Mouse (Mus musculus): ENCODE measurements around the gene Ankrd53. TPM values are rescaled to one million over a fixed set of nuclear protein-coding genes. Genes with fewer than 3 reads are reported as not detected.

Ankrd53 gene
- polyA plus RNA-seq, 1 experiment from 2014 or later, result 0.10 TPM

DNA sequence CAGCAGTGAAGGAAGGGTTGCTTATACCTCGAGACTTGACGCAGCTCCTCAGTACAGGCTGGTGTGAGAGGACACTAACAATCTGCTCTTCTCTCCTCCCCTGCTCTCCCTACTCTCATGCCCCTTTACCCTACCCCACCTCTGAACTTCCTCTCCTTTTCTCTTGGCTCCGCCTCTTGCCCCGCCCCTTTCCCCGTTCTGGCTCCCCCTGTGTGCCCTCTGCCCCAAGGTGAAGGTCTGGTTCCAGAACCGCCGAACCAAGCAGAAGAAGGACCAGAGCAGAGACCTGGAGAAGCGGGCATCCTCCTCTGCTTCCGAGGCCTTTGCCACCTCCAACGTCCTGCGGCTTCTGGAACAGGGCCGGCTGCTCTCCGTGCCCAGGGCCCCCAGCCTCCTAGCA, 25.1 kb upstream of the Ankrd53 start:
- ATAC-seq (replicated peaks; ENCODE audit: insufficient number of reproducible peaks, insufficient read depth, low FRiP score, low read depth), result no peak
- 34% methylated on average over 12 of the region's 13 CpGs for WGBS
- Histone ChIP-seq H3K27ac (no peak overlapping the region), H3K9ac (no peak overlapping the region), H3K9me3 (replicated peaks) (no peaks in the 10 kb centered on the region), H3K4me2 (no peak overlapping the region), H3K4me1 (replicated peaks) (no peaks in the 10 kb centered on the region), H3K36me3 (no peaks in the 10 kb centered on the region), H3K27me3 (peaks cover 38% of the 10 kb centered on the region), H3K4me3 (no peak overlapping the region)

DNA sequence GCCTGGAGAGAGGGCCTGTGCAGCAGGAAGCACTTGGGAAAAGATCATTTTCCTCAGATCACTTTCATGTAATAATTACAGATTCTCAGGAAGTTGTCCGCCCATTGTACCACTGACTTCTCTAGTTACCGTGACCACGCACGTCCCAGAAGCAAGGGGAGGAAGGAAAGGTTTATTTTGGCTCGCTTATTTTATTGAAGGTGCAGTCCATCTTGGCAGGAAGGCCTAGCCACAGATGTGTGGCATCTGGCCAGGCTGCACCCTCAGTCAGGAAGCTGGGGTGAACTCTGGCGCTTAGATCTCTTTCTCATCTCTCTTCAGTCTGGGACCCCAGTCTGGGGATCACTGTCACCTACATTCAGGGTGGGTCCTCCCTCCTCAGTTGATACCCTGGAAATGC, 23.8 kb upstream of the Ankrd53 start:
- H3K4me3 ChIP-seq, result no peak overlapping the region
- no peak for ATAC-seq (replicated peaks; ENCODE audit: insufficient number of reproducible peaks, insufficient read depth, low FRiP score, low read depth)
- H3K27me3 ChIP-seq, result peaks cover 37% of the 10 kb centered on the region
- H3K4me1 ChIP-seq (replicated peaks), result no peaks in the 10 kb centered on the region
- H3K9me3 ChIP-seq (replicated peaks), result no peaks in the 10 kb centered on the region
- H3K36me3 ChIP-seq, result no peaks in the 10 kb centered on the region
- WGBS, result 63% methylated on average over 6 of the region's 6 CpGs
- H3K27ac ChIP-seq, result no peak overlapping the region
- H3K4me2 ChIP-seq, result no peak overlapping the region
- no peak overlapping the region for H3K9ac ChIP-seq

DNA sequence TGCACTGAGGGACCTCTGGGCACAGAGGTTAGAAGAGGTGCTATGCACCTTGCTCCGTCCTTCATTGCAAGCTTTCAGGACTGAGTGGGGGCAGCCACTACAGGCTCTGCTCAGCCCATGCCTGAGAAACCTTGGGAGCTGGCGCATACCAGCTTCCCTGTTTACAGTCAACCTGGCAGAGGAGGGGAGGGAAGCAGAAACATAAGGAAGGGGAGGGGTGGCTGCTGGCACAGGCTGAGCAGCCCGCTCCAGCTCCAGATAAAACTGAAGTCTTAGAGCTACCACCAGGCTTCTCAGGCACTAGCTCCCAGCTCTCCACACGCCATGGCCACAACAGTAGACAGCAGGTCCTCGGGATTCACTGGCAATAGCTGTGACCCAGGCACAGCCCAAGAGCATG, 19.7 kb upstream of the Ankrd53 start, which contains the start of gene Atp6v1b1:
Gene Atp6v1b1 (plus strand): TSS at position 230 of the 400 bp plus-strand sequence.
- H3K27me3 ChIP-seq, result peaks cover 46% of the 10 kb centered on the region
- no peaks in the 10 kb centered on the region for H3K36me3 ChIP-seq
- H3K9me3 ChIP-seq (replicated peaks), result no peaks in the 10 kb centered on the region
- no peak within 1 kb of the TSS for H3K9ac ChIP-seq
- H3K27ac ChIP-seq, result no peak within 1 kb of the TSS
- no peak for ATAC-seq (replicated peaks; ENCODE audit: insufficient number of reproducible peaks, insufficient read depth, low FRiP score, low read depth)
- no peak within 1 kb of the TSS for H3K4me2 ChIP-seq
- WGBS, result 40% methylated on average over 5 of the region's 5 CpGs
- no peaks in the 10 kb centered on the region for H3K4me1 ChIP-seq (replicated peaks)
- H3K4me3 ChIP-seq, result no peak within 1 kb of the TSS

DNA sequence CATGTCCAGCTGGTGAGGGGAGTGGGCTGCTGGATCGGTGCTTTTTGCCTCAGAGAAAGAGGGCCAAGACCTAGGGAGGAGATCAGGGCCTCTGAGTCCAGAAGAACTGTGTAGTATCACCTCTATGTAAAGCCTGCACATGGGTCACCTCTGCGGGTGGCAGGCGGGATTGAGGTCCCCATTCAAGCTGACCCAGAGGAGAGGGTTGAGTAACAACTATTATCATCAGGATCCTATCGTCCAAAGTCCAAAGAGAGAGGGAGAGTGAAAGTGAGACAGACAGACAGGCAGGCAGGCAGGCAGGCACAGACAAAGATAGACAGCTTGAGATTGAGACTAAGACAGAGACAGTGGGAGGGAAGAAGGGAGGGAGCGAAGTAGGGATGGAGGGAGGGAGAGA, 19.2 kb upstream of the Ankrd53 start:
- peaks cover 46% of the 10 kb centered on the region for H3K27me3 ChIP-seq
- no peaks in the 10 kb centered on the region for H3K36me3 ChIP-seq
- no peak overlapping the region for H3K4me3 ChIP-seq
- no peak for ATAC-seq (replicated peaks; ENCODE audit: insufficient number of reproducible peaks, insufficient read depth, low FRiP score, low read depth)
- 67% methylated on average over 5 of the region's 5 CpGs for WGBS
- no peaks in the 10 kb centered on the region for H3K4me1 ChIP-seq (replicated peaks)
- H3K9ac ChIP-seq, result no peak overlapping the region
- H3K9me3 ChIP-seq (replicated peaks), result no peaks in the 10 kb centered on the region
- H3K27ac ChIP-seq, result no peak overlapping the region
- no peak overlapping the region for H3K4me2 ChIP-seq

DNA sequence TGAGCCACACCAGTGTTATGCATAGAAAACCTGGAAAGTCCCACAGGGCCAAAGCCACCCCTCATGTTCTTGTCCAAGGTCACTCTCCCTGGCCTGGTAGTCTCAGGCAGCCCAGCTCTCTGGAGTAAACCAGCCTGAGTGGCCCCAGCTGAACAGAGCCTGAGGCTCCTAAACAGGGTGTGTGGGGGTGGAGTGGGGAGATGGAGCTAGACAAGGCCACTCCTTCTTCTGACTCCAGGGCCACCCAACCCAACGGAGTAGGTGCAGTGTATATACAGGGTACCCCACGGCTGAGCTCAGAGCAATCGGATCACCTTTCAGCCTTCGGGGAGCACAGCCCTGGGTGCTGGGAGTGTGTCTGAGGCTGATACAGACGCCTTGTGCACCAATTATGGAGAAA, 18.3 kb upstream of the Ankrd53 start:
- no peak for ATAC-seq (replicated peaks; ENCODE audit: insufficient number of reproducible peaks, insufficient read depth, low FRiP score, low read depth)
- Histone ChIP-seq H3K36me3 (no peaks in the 10 kb centered on the region), H3K4me3 (no peak overlapping the region), H3K9ac (no peak overlapping the region), H3K27me3 (peaks cover 53% of the 10 kb centered on the region), H3K4me1 (replicated peaks) (no peaks in the 10 kb centered on the region), H3K4me2 (no peak overlapping the region), H3K9me3 (replicated peaks) (no peaks in the 10 kb centered on the region), H3K27ac (no peak overlapping the region)
- 62% methylated on average over 5 of the region's 5 CpGs for WGBS

DNA sequence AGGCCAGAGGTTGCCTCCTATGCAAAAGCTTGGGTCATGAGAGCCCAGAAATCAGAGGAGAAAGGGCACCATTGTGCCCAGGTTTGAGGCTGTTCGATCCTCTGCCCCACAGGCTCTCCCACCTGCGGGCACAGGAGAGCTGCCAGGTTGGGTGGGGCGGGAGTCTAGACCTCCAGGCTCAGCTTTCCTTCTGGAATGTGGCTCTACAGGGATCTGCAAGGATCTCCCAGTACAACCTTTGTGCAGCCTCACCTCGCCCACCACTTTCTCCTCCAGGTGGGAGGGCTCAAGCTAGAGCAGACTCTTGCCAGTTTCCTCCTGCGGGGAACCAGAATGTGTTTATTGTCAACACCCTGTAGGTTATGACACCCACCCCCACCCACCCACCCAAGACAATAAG, 17.9 kb upstream of the Ankrd53 start:
- H3K9me3 ChIP-seq (replicated peaks), result no peaks in the 10 kb centered on the region
- no peak for ATAC-seq (replicated peaks; ENCODE audit: insufficient number of reproducible peaks, insufficient read depth, low FRiP score, low read depth)
- H3K9ac ChIP-seq, result no peak overlapping the region
- no peaks in the 10 kb centered on the region for H3K36me3 ChIP-seq
- H3K27me3 ChIP-seq, result peaks cover 55% of the 10 kb centered on the region
- H3K4me3 ChIP-seq, result no peak overlapping the region
- H3K27ac ChIP-seq, result no peak overlapping the region
- no peak overlapping the region for H3K4me2 ChIP-seq
- no peaks in the 10 kb centered on the region for H3K4me1 ChIP-seq (replicated peaks)
- WGBS, result 66% methylated on average over 5 of the region's 5 CpGs

DNA sequence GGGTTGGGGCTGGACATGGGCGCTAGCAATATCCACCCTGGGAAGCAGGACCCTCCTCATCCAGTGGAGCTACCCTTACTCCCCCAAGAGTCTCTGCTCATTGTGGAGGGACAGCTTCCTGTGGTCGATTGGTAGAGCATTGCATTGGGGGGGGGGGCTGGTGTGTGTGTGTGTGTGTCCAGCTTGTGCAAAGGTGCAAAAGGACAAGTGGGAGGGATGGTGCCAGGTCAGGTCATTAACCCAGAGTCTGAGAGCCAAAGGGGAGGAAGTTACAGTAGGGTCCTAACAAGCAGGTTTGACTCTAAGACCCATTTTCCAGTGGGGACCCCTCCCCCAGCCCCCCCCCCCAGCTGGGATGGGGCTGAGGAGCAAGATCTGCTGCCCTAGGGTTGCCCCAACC, 17.0 kb upstream of the Ankrd53 start:
- peaks cover 51% of the 10 kb centered on the region for H3K27me3 ChIP-seq
- no peak for ATAC-seq (replicated peaks; ENCODE audit: insufficient number of reproducible peaks, insufficient read depth, low FRiP score, low read depth)
- H3K27ac ChIP-seq, result no peak overlapping the region
- H3K4me2 ChIP-seq, result no peak overlapping the region
- H3K4me3 ChIP-seq, result no peak overlapping the region
- H3K9me3 ChIP-seq (replicated peaks), result no peaks in the 10 kb centered on the region
- WGBS, result 38% methylated on average over 2 of the region's 2 CpGs
- no peaks in the 10 kb centered on the region for H3K4me1 ChIP-seq (replicated peaks)
- H3K36me3 ChIP-seq, result no peaks in the 10 kb centered on the region
- no peak overlapping the region for H3K9ac ChIP-seq

DNA sequence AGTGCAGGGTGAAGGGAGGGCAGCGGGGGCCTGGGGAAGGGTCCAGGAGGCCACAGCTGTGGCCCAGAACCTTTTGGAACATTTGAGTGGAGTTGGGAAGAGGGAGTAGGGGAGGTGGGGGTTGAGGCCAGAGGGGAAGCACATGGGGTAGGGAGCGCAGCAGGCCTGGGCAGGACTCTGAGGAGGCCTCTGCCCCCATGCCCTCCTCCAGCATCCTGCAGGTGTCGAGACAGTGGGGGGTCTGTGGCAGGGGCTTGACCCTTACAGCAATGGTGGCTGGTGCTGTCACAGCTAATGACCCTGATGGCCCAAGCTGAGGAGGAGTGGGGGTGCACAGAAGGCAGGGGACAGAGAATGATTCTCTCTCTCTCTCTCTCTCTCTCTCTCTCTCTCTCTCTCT, 13.2 kb upstream of the Ankrd53 start:
- no peaks in the 10 kb centered on the region for H3K4me1 ChIP-seq (replicated peaks)
- H3K27me3 ChIP-seq, result peaks cover 74% of the 10 kb centered on the region
- H3K36me3 ChIP-seq, result no peaks in the 10 kb centered on the region
- H3K9me3 ChIP-seq (replicated peaks), result no peaks in the 10 kb centered on the region
- H3K27ac ChIP-seq, result no peak overlapping the region
- WGBS, result 52% methylated on average over 3 of the region's 3 CpGs
- H3K4me3 ChIP-seq, result no peak overlapping the region
- H3K9ac ChIP-seq, result no peak overlapping the region
- no peak for ATAC-seq (replicated peaks; ENCODE audit: insufficient number of reproducible peaks, insufficient read depth, low FRiP score, low read depth)
- H3K4me2 ChIP-seq, result no peak overlapping the region

DNA sequence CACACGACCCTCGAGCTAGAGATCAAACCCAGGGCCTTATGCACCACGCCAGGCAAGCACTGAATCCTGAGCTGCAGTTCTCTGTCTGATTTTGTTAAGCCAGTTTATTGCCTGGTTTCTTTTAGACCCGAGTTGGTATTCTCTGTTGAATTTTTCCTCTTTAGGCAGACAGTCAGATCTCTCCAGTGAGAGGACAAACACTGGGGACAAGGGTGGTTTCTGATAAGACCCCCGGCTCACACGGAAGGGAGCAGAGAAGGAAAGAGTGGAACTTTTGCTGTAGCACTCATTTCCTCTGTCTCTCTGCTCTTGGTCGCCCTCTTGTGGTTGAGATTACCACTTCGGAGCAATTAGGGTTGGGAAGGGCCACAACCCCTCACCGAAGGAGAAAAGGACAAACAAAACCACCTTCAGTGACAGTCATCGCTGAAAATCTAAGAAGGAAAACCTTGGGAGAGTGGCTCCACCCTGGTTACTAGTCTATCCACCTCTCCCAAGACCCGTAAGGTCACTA, 12.2 kb upstream of the Ankrd53 start:
- WGBS, result 10% methylated on average over 11 of the region's 11 CpGs
- Histone ChIP-seq H3K27me3 (peaks cover 76% of the 10 kb centered on the region), H3K4me3 (no peak overlapping the region; the same call in 1 of the 2 replicates), H3K9me3 (replicated peaks) (no peaks in the 10 kb centered on the region), H3K27ac (no peak overlapping the region), H3K4me1 (replicated peaks) (no peaks in the 10 kb centered on the region), H3K4me2 (peak overlapping the region; percentile 39), H3K9ac (no peak overlapping the region), H3K36me3 (no peaks in the 10 kb centered on the region)
- ATAC-seq (replicated peaks; ENCODE audit: insufficient number of reproducible peaks, insufficient read depth, low FRiP score, low read depth), result no peak

DNA sequence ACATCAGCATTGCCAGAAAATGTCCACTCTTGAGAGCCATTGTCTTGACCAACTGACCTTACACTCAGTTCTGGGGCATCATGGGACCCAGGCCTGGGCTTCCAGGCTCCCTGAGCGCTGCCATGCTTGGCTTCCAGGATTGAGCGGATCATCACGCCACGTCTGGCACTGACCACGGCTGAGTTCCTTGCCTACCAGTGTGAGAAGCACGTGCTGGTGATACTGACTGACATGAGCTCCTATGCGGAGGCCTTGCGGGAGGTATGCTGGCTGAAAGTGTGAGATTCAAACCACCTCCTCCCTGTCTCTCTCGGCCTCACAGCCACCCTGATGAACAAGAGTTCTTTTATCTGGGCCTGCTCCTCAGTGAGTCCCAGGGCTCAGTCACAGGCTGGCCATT, 6.4 kb upstream of the Ankrd53 start:
- peaks cover 6% of the 10 kb centered on the region; the same call in 1 of the 2 replicates for H3K4me1 ChIP-seq (replicated peaks)
- H3K9ac ChIP-seq, result no peak overlapping the region
- ATAC-seq (replicated peaks; ENCODE audit: insufficient number of reproducible peaks, insufficient read depth, low FRiP score, low read depth), result no peak
- no peak overlapping the region for H3K4me2 ChIP-seq
- no peak overlapping the region for H3K4me3 ChIP-seq
- H3K27me3 ChIP-seq, result peaks cover 87% of the 10 kb centered on the region
- no peaks in the 10 kb centered on the region for H3K9me3 ChIP-seq (replicated peaks)
- no peak overlapping the region for H3K27ac ChIP-seq
- WGBS, result 62% methylated on average over 9 of the region's 9 CpGs
- H3K36me3 ChIP-seq, result no peaks in the 10 kb centered on the region

DNA sequence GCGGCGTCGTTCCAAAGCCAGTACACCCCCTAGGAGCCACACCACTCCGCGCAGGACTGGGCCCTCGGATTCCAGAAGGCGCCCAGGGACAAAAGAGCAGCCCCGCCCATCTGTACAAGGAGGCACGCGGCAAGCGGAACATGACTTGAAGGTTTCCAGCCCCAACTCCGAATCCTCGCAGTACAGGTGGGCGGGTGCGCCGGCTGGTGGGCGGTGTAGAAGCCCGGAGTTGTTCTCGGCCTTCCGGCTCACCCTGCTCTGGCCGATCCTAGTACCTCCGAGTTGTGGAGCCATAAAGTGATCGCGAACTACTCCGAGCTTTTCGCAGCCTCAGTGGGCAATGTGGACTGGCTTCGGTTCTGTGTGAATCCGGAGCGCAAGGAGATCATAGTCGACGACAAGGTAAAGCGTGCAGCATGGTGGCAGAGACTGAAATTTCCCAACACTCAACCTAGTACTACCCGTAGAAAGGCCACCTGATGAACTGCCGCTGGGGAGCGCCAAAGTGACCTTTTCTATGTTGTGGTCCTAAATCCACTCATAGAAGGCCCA, 512 bp downstream of the Ankrd53 start:
- Histone ChIP-seq H3K27me3 (peaks cover 58% of the 10 kb centered on the region), H3K4me3 (peak overlapping the region; percentile 46), H3K27ac (no peak overlapping the region), H3K36me3 (no peaks in the 10 kb centered on the region), H3K9ac (peak overlapping the region; percentile 52), H3K4me2 (peak overlapping the region; percentile 85), H3K9me3 (replicated peaks) (no peaks in the 10 kb centered on the region), H3K4me1 (replicated peaks) (peaks cover 28% of the 10 kb centered on the region)
- WGBS, result 3% methylated on average over 35 of the region's 35 CpGs
- ATAC-seq (replicated peaks; ENCODE audit: insufficient number of reproducible peaks, insufficient read depth, low FRiP score, low read depth), result peak; percentile 54

DNA sequence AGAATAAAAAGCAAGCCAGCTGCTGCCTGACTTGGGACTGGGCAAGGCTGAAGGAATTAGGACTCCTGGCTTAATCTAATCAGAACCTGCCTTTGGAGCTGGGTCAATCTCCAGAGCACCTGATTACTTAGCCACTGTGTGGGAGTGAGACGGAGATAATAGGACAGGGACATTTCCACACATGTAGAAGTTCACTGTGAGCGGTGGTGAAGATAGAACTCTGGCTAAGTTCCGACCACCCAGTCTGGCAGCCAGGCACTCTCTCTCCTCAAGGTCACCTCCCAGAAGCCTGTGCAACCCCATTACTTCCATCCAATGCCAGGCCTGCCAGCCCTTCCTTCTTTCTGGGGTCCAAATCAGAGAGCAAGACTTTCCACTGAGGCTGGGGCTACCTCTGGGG, 4.5 kb downstream of the Ankrd53 start:
- Histone ChIP-seq H3K27me3 (peaks cover 24% of the 10 kb centered on the region), H3K4me3 (no peak overlapping the region), H3K36me3 (peaks cover 24% of the 10 kb centered on the region), H3K4me2 (no peak overlapping the region), H3K9me3 (replicated peaks) (no peaks in the 10 kb centered on the region), H3K27ac (peak overlapping the region; percentile 57), H3K9ac (no peak overlapping the region), H3K4me1 (replicated peaks) (peaks cover 23% of the 10 kb centered on the region)
- no peak; the same call in 1 of the 2 replicates for ATAC-seq (replicated peaks; ENCODE audit: insufficient number of reproducible peaks, insufficient read depth, low FRiP score, low read depth)
- WGBS, result 43% methylated on average over 3 of the region's 3 CpGs

Data from heart, embryonic 15.5 days (tissue).